Mouse (Mus musculus) thymus, postnatal 14 days (tissue): ENCODE results near the gene Rasgef1b.

Experiments used
- DNase-seq: peaks from one replicate; pipeline ENCODE4 v3.0.0; 2021

Gene Rasgef1b

GRCm38 (mm10) chr5:99174608-99175385 is 554.1 kb downstream of the Rasgef1b start:
- no peak for DNase-seq

GRCm38 (mm10) chr5:99169836-99170235 is 559.0 kb downstream of the Rasgef1b start:
- DNase-seq, result no peak

- DNase-seq, result no peak
Observed at GRCm38 (mm10) chr5:99167767-99168166, 561.1 kb downstream of the Rasgef1b start.
